In the genomic region with DNA sequence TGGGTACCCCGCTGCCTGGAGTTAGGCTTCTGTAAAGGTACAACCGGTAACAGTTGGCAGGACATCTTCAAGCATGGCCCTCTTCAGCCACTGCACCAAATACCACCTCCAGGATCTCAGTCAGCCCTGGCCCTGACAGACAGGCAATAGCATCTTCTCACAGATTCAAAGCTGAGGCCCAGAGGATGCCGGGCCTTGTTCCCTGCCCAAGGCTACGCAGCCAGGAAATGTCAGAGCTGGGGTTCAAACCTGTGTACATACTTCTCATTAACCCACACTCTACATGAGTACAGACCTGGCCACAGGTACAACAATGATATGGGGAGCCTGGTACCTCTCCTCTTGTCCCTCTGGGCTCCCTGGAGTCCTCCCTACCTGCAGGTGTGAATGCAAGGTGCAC, we compare ENCODE assay signal across 24 mouse cellular contexts.
DNase-seq lines count a peak whose midpoint lies in the region; ATAC-seq and TF ChIP-seq lines count a peak whose summit lies in the region.
"Had no signal": no experiment of that assay in that cellular context is flagged by ENCODE, and none has a peak within 500 bp of the region (broad histone marks: within the 10 kb centered on the region; RNA-seq: fewer than 3 reads in every experiment).

No protein-coding gene starts in this region.

- no peaks in the 10 kb centered on the region for H3K27me3 ChIP-seq in heart, adult 2 months (ENCODE audit: control insufficient read depth, insufficient read depth, low read length)
- no peaks in the 10 kb centered on the region for H3K27me3 ChIP-seq in kidney, adult 2 months (replicated peaks; ENCODE audit: control insufficient read depth, insufficient read depth, low read length)
- no peaks in the 10 kb centered on the region for H3K27me3 ChIP-seq in lung, embryonic 14.5 days (ENCODE audit: insufficient read depth, low read length)
- H3K27me3 ChIP-seq: embryonic facial prominence, embryonic 15.5 days; intestine, embryonic 15.5 days; liver, embryonic 15.5 days; midbrain, embryonic 15.5 days had no signal

- TF ChIP-seq EP300 in heart, adult 2 months (IDR thresholded peaks at IDR 0.05; ENCODE audit: insufficient read depth, low read depth, low read length) = no peak

- DNase-seq in heart, adult 2 months = peak in 1 of 2 experiments; percentile 29
- no peak for DNase-seq in heart, adult 18-20 months
- no peak for DNase-seq in kidney, adult 2 months
- DNase-seq in kidney, adult 11 months = no peak
- no peak for DNase-seq in lung, embryonic 14.5 days
- DNase-seq in lung, adult 18-20 months = no peak
- no peak for DNase-seq in retina, embryonic 14.5 days (ENCODE audit: low spot score)
- DNase-seq: cerebellum, adult 9-10 months; left cerebral cortex, postnatal 4 days; liver; retina, postnatal 1 day; right cerebral cortex, postnatal 25 days; spleen, adult 18-20 months; thymus, postnatal 25 days had no signal

- peaks cover 15% of the 10 kb centered on the region for H3K4me1 ChIP-seq in heart, adult 2 months (ENCODE audit: control insufficient read depth, insufficient read depth, low read length)
- peaks cover 3% of the 10 kb centered on the region; the same call in 1 of the 2 replicates for H3K4me1 ChIP-seq in kidney, adult 2 months (ENCODE audit: control insufficient read depth, insufficient read depth, low read length)
- no peaks in the 10 kb centered on the region for H3K4me1 ChIP-seq in lung, embryonic 14.5 days (ENCODE audit: insufficient read depth)
- peaks cover 23% of the 10 kb centered on the region for H3K4me1 ChIP-seq in brown adipose tissue, adult 24 weeks (ENCODE audit: control insufficient read depth, insufficient read depth, insufficient read length, low read length)
- H3K4me1 ChIP-seq: liver, embryonic 15.5 days had no signal

- intact Hi-C loops in heart, adult 2 months (cut with DNase I) = loop anchor here (1.0 to 5.0 kb wide), 5 partner anchors 77 to 628 kb away; a partner anchor contains a TSS

- no peak overlapping the region for H3K4me2 ChIP-seq in lung, embryonic 14.5 days
- H3K4me2 ChIP-seq: embryonic facial prominence, embryonic 15.5 days; hindbrain, embryonic 15.5 days; intestine, embryonic 15.5 days; liver, embryonic 15.5 days; midbrain, embryonic 15.5 days; neural tube, embryonic 12.5 days had no signal

- peak overlapping the region; percentile 93 for H3K27ac ChIP-seq in heart, adult 2 months
- H3K27ac ChIP-seq in kidney, adult 2 months (ENCODE audit: insufficient read depth, low read depth, low read length) = peak overlapping the region; percentile 6; the same call in 1 of the 2 replicates
- H3K27ac ChIP-seq in lung, embryonic 14.5 days (ENCODE audit: low read depth) = peak overlapping the region; percentile 20; the same call in 1 of the 2 replicates
- peak overlapping the region; percentile 94 for H3K27ac ChIP-seq in brown adipose tissue, adult 24 weeks (replicated peaks; ENCODE audit: low read depth, low read length)
- H3K27ac ChIP-seq: embryonic facial prominence, embryonic 15.5 days; hindbrain, embryonic 15.5 days; intestine, embryonic 15.5 days; liver, embryonic 15.5 days; macrophage; midbrain, embryonic 15.5 days; neural tube, embryonic 12.5 days had no signal

- no peak for TF ChIP-seq CTCF in heart, adult 2 months (IDR thresholded peaks at IDR 0.05)
- TF ChIP-seq CTCF in kidney, adult 2 months (conservative IDR thresholded peaks at IDR 0.05; ENCODE audit: insufficient read depth, insufficient read length, low read depth, low read length) = no peak
- TF ChIP-seq CTCF in lung, embryonic 14.5 days (IDR thresholded peaks at IDR 0.05; ENCODE audit: low read depth) = no peak

- no peaks in the 10 kb centered on the region for H3K9me3 ChIP-seq in lung, embryonic 14.5 days (ENCODE audit: low read depth, low read length)
- H3K9me3 ChIP-seq: embryonic facial prominence, embryonic 15.5 days; hindbrain, embryonic 15.5 days; intestine, embryonic 15.5 days; liver, embryonic 15.5 days; midbrain, embryonic 15.5 days; neural tube, embryonic 12.5 days had no signal

- ATAC-seq in lung, embryonic 14.5 days (ENCODE audit: insufficient read depth) = no peak
- ATAC-seq: CD4-positive, CD25-positive, alpha-beta regulatory T cell, adult 4 months; forebrain, embryonic 14.5 days; intestine, embryonic 15.5 days; midbrain, embryonic 15.5 days had no signal

- no peaks in the 10 kb centered on the region for H3K36me3 ChIP-seq in heart, adult 2 months (ENCODE audit: control insufficient read depth, insufficient read depth, low read length)
- H3K36me3 ChIP-seq in kidney, adult 2 months (ENCODE audit: control insufficient read depth, insufficient read depth, low read length) = no peaks in the 10 kb centered on the region
- no peaks in the 10 kb centered on the region for H3K36me3 ChIP-seq in lung, embryonic 14.5 days (ENCODE audit: insufficient read depth)
- H3K36me3 ChIP-seq: embryonic facial prominence, embryonic 15.5 days; hindbrain, embryonic 15.5 days; intestine, embryonic 15.5 days; liver, embryonic 15.5 days; midbrain, embryonic 15.5 days; neural tube, embryonic 12.5 days had no signal

- no peak overlapping the region; the same call in 1 of the 2 replicates for H3K9ac ChIP-seq in heart, adult 2 months (ENCODE audit: low read depth, low read length)
- no peak overlapping the region for H3K9ac ChIP-seq in lung, embryonic 14.5 days
- H3K9ac ChIP-seq: embryonic facial prominence, embryonic 15.5 days; hindbrain, embryonic 15.5 days; intestine, embryonic 15.5 days; liver, embryonic 15.5 days; midbrain, embryonic 15.5 days; neural tube, embryonic 12.5 days had no signal

- 75% methylated on average over 4 of the region's 4 CpGs for WGBS in heart, adult 2 months
- WGBS in kidney, adult 2 months = 86% methylated on average over 4 of the region's 4 CpGs
- 89% methylated on average over 4 of the region's 4 CpGs for WGBS in lung, embryonic 14.5 days

- no peak overlapping the region for H3K4me3 ChIP-seq in heart, adult 2 months
- H3K4me3 ChIP-seq in kidney, adult 2 months (ENCODE audit: insufficient read depth, low read depth, low read length) = no peak overlapping the region
- no peak overlapping the region for H3K4me3 ChIP-seq in lung, embryonic 14.5 days (ENCODE audit: low read depth, low read length)
- no peak overlapping the region for H3K4me3 ChIP-seq in brown adipose tissue, adult 24 weeks (ENCODE audit: insufficient read depth, low read depth, low read length)
- H3K4me3 ChIP-seq: embryonic facial prominence, embryonic 15.5 days; hindbrain, embryonic 15.5 days; intestine, embryonic 15.5 days; liver, embryonic 15.5 days; midbrain, embryonic 15.5 days; neural tube, embryonic 12.5 days had no signal

- no peak for TF ChIP-seq POLR2A in heart, adult 2 months (IDR thresholded peaks at IDR 0.05; ENCODE audit: insufficient read depth, low read depth, low read length)
- no peak for TF ChIP-seq POLR2A in kidney, adult 2 months (IDR thresholded peaks at IDR 0.05; ENCODE audit: low read depth, low read length)

- H3K79me2 ChIP-seq in heart, adult 2 months (replicated peaks; ENCODE audit: control insufficient read depth, insufficient read depth, low read length) = no peaks in the 10 kb centered on the region

Comparison
In these comparisons a context has a peak if more than half of its experiments do, and no peak if none do; other contexts are left out.
1. H3K27ac ChIP-seq: peak in every context shown above with its lines; median percentile 94 in brown adipose tissue, adult 24 weeks; 93 in heart, adult 2 months; 20 in lung, embryonic 14.5 days; 6 in kidney, adult 2 months.